Mouse (Mus musculus) bone marrow, adult 2 months (tissue): ENCODE measurements around the gene Eif4g3.

ENCODE experiments used
- CTCF ChIP-seq: fragments of 200-500 bp; IDR thresholded peaks from 2 replicates; pipeline ENCODE4 v1.5.1; 2011; ENCODE audit warnings: low read length, control low read depth; ENCODE audit not compliant: control insufficient read depth, insufficient read depth
- POLR2A ChIP-seq: fragments of 200-500 bp; IDR thresholded peaks from 2 replicates; pipeline ENCODE4 v1.6.1; 2011; ENCODE audit warnings: low read depth, mild to moderate bottlenecking, control low read depth, low read length, borderline replicate concordance; ENCODE audit not compliant: control insufficient read depth

GRCm38 (mm10) chr4:138065593-138066169 lies 72.9 kb downstream of the Eif4g3 start:
- TF ChIP-seq POLR2A (no peak), CTCF (no peak)
